Mouse (Mus musculus): Measurements from ENCODE around the gene B3gnt8.

DNA sequence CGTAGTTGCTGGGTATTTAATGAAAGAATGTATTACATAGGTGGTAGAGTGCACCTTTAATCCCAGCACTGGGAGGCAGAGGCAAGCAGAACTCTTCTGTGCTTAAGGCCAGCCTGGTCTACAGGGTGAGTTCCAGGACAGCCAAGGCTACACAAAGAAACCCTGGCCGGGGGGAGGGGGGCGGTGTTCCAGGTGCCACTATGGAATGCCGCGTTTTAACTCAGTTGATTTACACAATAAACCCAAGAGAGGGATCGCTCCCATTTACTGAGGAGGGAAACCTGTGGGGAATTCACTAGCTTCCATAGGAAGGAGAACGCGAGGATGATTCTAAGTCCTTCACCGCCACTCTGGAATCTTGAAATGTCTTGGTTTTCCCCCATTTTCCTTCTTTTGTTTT, 43.2 kb downstream of the B3gnt8 start:
- no peak for TF ChIP-seq EP300 (IDR thresholded peaks at IDR 0.05; ENCODE audit: low read depth)
- TF ChIP-seq CTCF (IDR thresholded peaks at IDR 0.05; ENCODE audit: low read depth) = no peak

Data from heart, postnatal 0 days (tissue).